Mouse (Mus musculus) thymus, adult 2 months (tissue): ENCODE measurements around the gene Zc3h4. TPM values are rescaled to one million over a fixed set of nuclear protein-coding genes. Genes with fewer than 3 reads are reported as not detected.

Experiments used
- DNase-seq: peaks from one replicate; pipeline ENCODE4 v3.0.0; 2021
- H3K27ac ChIP-seq: fragments of 200-500 bp; 2 replicates; pipeline ENCODE4 v1.5.1; 2012; ENCODE audit warnings: low read length, control low read depth; ENCODE audit not compliant: control insufficient read depth, insufficient read depth
- H3K27me3 ChIP-seq: fragments of 200-500 bp; 2 replicates; pipeline ENCODE4 v1.6.1; 2012; ENCODE audit warnings: mild to moderate bottlenecking, low read length, moderate library complexity, mixed read lengths; ENCODE audit not compliant: control insufficient read depth, insufficient read depth
- H3K36me3 ChIP-seq: fragments of 200-500 bp; 2 replicates; pipeline ENCODE4 v1.6.1; 2012; ENCODE audit warnings: mild to moderate bottlenecking, low read length, moderate library complexity; ENCODE audit not compliant: control insufficient read depth, insufficient read depth
- H3K4me1 ChIP-seq: fragments of 200-500 bp; replicated peaks from 2 replicates; pipeline ENCODE4 v1.6.1; 2012; ENCODE audit warnings: low read length; ENCODE audit not compliant: control insufficient read depth, insufficient read depth
- H3K4me3 ChIP-seq: fragments of 200-500 bp; 2 replicates; pipeline ENCODE4 v1.5.1; 2012; ENCODE audit warnings: mild to moderate bottlenecking, low read length, control low read depth, moderate library complexity; ENCODE audit not compliant: control insufficient read depth, insufficient read depth
- CTCF ChIP-seq: fragments of 200-500 bp; IDR thresholded peaks from 2 replicates; pipeline ENCODE4 v1.5.1; 2012; ENCODE audit warnings: mild to moderate bottlenecking, control low read depth, low read length, moderate library complexity, borderline replicate concordance; ENCODE audit not compliant: control insufficient read depth, poor library complexity, insufficient read depth; ENCODE audit errors: extremely low read depth
- POLR2A ChIP-seq: fragments of 200-500 bp; IDR thresholded peaks from 2 replicates; pipeline ENCODE4 v1.6.1; 2012; ENCODE audit warnings: mild to moderate bottlenecking, low read length, control low read depth, moderate library complexity; ENCODE audit not compliant: control insufficient read depth, poor library complexity, insufficient read depth; ENCODE audit errors: extremely low read depth
- WGBS: fragments of 180-500 bp; shearing (Covaris S2); methylation state at CpG from one replicate; pipeline ENCODE4 v1.1.7; 2018; 5-methylcytosine and 5-hydroxymethylcytosine counted together
- polyA plus RNA-seq: library from polyadenylated mRNA; depleted of rRNA; stranded (reverse); fragments of >200 nt; gene quantifications from 2 replicates; pipeline ENCODE4 v1.2.3, GENCODE M21; 2012

The Zc3h4 gene
- polyA plus RNA-seq, 1 experiment, result 81.3 TPM

DNA sequence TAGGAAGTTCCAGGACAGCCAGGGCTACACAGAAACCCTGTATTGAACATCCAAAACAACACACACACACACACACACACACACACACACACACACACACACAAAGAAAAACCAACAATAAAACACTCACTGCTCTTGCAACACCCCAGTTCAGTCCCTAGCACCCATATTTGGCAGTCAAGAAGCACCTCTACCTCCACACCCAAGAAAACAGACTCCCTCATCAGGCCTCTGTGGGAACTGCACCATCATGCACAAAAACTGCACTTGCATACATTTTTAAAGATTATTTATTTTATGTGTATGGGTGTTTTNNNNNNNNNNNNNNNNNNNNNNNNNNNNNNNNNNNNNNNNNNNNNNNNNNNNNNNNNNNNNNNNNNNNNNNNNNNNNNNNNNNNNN is 40.5 kb downstream of the Zc3h4 start:
- Histone ChIP-seq H3K36me3 (peaks cover under 1% of the 10 kb centered on the region; the same call in 1 of the 2 replicates), H3K4me3 (no peak overlapping the region), H3K27ac (no peak overlapping the region), H3K27me3 (no peaks in the 10 kb centered on the region), H3K4me1 (no peaks in the 10 kb centered on the region)
- TF ChIP-seq POLR2A (no peak), CTCF (no peak)
- DNase-seq, result peak; percentile 40

DNA sequence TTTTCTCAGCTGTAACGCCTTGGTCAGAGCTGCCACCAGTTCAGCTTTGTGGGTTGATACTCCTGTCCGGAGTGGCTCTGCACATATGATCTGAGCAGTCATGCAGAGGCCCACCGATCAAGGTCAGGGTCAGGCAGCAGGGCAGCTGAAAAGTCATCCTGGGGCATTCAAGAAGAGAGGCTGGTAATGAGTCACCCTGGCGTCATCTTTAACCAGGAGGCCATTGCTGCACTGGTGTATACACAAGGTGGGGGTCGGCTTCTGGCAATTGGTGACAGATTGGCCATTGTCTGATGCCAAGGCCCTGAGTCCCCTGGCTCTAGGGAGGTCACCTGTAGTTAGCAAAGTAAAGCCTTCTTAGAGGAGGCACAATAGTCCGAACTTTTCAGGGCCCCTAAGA is 50.9 kb downstream of the Zc3h4 start:
- TF ChIP-seq CTCF (no peak), POLR2A (no peak)
- H3K4me3 ChIP-seq, result no peak overlapping the region
- no peak overlapping the region for H3K27ac ChIP-seq
- DNase-seq, result no peak
- no peaks in the 10 kb centered on the region for H3K36me3 ChIP-seq
- WGBS, result 95% methylated on average over 6 of the region's 6 CpGs
- no peaks in the 10 kb centered on the region for H3K27me3 ChIP-seq
- peaks cover 12% of the 10 kb centered on the region for H3K4me1 ChIP-seq

DNA sequence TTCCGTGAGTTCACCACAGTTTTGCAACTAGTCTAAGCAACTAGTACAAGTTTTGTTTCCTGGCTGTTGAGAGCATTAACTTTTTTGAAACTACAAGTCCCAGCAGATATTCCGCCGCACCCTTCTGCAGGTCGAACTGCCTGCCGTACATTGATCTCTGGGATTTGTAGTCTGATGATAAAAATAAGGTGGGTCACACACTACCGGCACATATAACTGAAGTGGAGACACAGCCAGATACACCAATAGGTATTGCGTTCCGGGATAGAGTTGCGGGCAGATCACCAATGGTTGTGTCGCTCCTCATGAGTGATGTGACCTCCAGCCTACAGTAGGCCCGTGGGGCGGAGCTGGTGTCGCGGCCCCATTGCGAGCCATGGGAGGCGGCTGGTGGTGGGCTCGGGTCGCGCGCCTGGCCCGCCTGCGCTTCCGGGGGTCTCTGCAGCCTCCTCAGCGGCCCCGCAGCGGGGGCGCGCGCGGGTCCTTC is 51.9 kb downstream of the Zc3h4 start, which contains the start of gene Tmem160:
TSS of gene Tmem160 (plus strand) at position 193 of the 487 bp plus-strand sequence.
- DNase-seq, result peak; percentile 93
- Histone ChIP-seq H3K36me3 (no peaks in the 10 kb centered on the region), H3K27ac (no peak within 1 kb of the TSS; the same call in 1 of the 2 replicates), H3K27me3 (no peaks in the 10 kb centered on the region), H3K4me3 (peak within 1 kb of the TSS; percentile 80), H3K4me1 (peaks cover 12% of the 10 kb centered on the region)
- TF ChIP-seq CTCF (no peak), POLR2A (no peak)
- WGBS, result under 1% methylated on average over 30 of the region's 30 CpGs

DNA sequence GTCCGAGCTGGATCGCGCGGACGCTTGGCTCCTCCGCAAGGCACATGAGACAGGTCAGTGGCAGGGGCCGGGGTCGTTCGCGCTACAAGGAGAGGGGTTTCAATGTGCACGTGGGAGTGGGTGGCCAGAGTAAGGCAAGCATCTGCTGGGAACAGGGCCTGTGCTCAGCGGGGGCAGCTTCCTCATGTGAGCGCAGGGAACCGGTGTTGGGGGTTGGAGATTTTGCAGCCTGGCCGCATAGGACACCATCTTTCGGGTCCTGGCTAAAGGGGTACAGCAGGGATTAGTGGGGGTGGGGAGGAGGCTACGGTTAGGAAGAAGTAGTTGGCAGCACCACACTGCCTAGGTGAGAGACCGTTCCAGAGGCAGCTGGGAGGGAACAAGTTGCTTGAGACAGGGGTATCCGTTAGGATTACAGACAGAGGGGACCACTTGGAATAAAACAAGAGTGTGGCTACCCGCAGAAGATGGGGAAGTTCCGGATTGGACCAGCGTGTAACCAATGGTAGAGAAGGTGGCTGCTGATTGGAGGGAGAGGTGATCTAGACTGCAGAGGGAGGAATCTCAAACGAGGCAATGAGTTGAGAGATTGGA is 52.5 kb downstream of the Zc3h4 start:
- DNase-seq, result peak; percentile 46
- 1% methylated on average over 23 of the region's 23 CpGs for WGBS
- Histone ChIP-seq H3K4me3 (peak overlapping the region; percentile 80), H3K4me1 (peaks cover 12% of the 10 kb centered on the region), H3K36me3 (no peaks in the 10 kb centered on the region), H3K27me3 (no peaks in the 10 kb centered on the region), H3K27ac (no peak overlapping the region)
- no peak for TF ChIP-seq POLR2A
- no peak for TF ChIP-seq CTCF

DNA sequence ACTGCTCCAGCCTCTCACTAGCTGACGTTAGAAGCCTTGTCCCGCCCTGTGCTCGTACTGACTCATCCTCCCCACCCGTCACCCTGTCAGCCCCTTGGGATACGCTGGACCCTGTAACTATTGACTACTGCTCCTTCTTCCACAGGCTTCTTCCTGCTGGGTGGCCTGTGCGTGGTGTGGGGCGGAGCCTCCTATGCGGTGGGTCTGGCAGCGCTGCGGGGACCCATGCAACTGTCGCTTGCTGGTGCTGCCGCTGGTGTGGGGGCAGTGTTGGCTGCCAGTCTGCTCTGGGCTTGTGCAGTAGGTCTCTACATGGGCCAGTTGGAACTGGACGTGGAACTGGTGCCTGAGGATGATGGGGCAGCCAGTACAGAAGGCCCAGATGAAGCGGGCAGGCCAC is 54.3 kb downstream of the Zc3h4 start:
- H3K27ac ChIP-seq, result no peak overlapping the region
- H3K4me3 ChIP-seq, result no peak overlapping the region
- TF ChIP-seq POLR2A (no peak), CTCF (no peak)
- peaks cover 12% of the 10 kb centered on the region for H3K4me1 ChIP-seq
- WGBS, result 96% methylated on average over 14 of the region's 14 CpGs
- H3K36me3 ChIP-seq, result no peaks in the 10 kb centered on the region
- DNase-seq, result no peak
- H3K27me3 ChIP-seq, result no peaks in the 10 kb centered on the region

DNA sequence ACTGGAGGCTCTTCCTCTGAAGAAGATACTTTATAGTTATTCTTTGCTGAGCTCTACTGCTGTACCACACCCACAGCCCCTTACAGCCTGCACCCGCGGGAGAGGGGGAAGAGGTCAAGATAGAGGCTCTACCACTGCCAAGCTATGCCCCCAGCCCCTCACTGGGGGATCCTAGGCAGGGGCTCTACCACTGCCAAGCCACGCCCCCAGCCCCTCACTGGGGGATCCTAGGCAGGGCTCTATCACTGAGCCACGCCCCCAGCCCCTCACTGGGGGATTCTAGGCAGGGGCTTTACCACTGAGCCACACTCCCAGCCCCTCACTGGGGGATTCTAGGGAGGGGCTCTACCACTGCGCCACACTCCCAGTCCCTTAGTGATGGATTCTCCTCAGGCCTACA is 55.6 kb downstream of the Zc3h4 start:
- Histone ChIP-seq H3K4me3 (no peak overlapping the region), H3K4me1 (peaks cover 12% of the 10 kb centered on the region), H3K36me3 (no peaks in the 10 kb centered on the region), H3K27me3 (no peaks in the 10 kb centered on the region), H3K27ac (no peak overlapping the region)
- no peak for DNase-seq
- TF ChIP-seq POLR2A (no peak), CTCF (no peak)
- WGBS, result 92% methylated on average over 5 of the region's 5 CpGs
